Mouse (Mus musculus) stomach, postnatal 0 days (tissue): ENCODE data around the gene Entpd8.

Source experiments
- CTCF ChIP-seq: IDR thresholded peaks from 2 replicates; pipeline ENCODE4 v1.5.1; 2016; ENCODE audit warnings: antibody characterized with exemption, low read depth, mild to moderate bottlenecking, moderate library complexity
- EP300 ChIP-seq: optimal IDR thresholded peaks from 2 replicates; pipeline ENCODE3; 2016; ENCODE audit warnings: antibody characterized with exemption

DNA sequence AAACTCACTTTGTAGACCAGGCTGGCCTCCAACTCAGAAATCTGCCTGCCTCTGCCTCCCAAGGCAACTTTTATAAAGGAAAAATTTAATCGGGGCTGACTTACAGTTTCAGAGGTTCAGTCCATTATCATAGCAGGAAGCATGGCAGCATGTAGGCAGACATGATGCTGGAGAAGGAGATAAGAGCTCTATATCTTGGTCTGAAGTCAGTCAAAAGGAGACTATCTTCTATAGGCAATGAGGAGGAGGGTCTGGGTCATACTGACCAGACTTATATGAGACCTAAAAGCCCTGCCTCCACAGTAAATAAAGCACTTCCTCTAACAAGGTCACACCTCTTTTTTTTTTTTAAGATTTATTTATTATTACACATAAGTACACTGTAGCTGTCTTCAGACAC, 15.8 kb upstream of the Entpd8 start:
- no peak for TF ChIP-seq CTCF
- TF ChIP-seq EP300: no peak
